Mouse (Mus musculus): ENCODE data around the gene Myct1.

GRCm38 (mm10) chr10:5594457-5594856 is 882 bp downstream of the Myct1 start:
- TF ChIP-seq CTCF (IDR thresholded peaks at IDR 0.05; ENCODE audit: insufficient read depth, low read depth, low read length) (no peak), POLR2A (IDR thresholded peaks at IDR 0.05; ENCODE audit: insufficient read depth, low read depth, low read length) (no peak)

Measured in olfactory bulb, adult 2 months (tissue).